Mouse (Mus musculus) heart, postnatal 25 days (tissue): ENCODE measurements at regions not wholly inside any gene's neighbourhood (a gene's known extent, or its start where the extent isn't known, plus 50 kb on each side); places are given as distances from the start of the nearest gene placed in this dataset.

ENCODE experiments used
- DNase-seq: peaks from one replicate; pipeline ENCODE4 v3.0.0; 2022; ENCODE audit warnings: low spot score
- intact Hi-C: fragments of 180-260 bp; cut with DNase I; formaldehyde crosslinking; loops from one replicate; pipeline ENCODE4 v1.15.1; 2025

DNA sequence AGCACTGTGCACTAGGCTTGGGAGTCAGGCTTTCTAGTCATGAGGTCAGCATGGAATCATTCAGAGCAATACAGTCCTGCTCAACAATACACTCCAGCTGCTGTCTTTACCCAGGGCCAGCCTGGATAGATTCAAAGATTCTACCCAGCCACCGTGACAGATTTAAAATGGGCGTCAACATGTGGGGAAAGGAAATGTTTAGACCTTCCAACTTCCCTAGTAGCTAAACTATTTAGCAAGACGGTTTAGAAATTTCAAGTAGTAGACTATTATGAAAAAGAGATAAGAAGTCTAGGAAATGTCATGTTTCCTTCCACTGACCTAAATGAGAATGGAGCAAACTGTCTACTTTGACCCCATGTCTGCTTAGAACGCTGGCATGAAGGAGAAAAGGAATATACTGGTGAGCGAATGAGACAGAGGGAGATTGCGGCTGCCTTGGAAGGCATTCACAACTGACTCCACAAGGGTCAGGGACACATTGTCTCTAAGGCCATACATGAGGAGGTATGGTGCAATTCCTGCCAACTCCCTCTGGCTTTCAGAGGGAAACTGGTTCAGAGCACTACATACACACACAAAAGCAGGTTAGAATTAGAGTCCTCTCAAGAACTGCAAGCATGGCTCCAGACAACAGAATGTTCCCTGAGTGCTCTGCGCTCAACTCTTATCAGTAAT lies 364.6 kb upstream of the Acvr2a start:
- intact Hi-C loops: no loop called here
- no peak for DNase-seq

DNA sequence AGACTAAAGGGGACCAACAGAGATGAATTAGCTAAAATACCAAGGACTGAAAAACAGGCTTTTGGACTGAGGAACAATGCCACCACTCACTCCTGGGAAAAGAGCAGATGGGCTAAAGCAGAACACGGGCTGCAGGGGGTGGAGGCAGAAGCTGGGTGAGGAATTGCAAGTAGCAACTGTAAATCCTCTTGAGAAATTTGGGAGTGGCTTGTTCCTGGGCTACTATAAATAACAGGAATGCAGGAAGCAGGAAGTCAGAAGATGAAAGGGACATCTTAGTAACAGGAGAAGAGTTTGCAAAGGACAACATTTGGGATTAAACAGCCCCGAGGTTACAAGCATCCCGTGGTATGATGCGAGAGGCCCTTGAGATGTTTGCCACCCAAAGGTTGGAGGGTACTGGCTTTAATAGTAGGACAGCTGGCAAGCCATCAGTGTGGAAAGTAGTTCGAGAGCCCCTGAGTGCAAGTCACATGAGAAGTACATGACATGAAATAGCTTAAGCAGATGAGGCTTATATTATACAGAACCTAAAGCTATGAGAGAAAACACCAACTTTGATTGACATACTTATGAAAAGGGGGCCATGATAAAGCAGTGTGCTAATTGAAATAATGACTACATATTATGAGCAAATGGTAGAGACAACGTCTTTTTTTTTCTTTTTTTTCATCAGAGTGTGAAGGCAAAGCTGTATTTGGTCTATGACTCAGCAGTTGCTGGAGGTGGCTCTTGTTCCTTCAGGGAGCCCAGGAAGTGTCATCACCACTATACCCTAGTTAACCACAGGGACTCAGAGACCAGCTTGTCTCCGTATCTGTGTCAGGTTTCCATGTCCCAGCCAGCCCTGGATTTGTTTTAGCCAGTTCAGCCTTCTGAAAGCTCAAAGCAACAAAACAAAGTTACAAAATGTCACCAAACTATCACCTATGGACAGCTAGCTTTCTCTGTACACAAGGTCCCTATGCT lies 357.6 kb upstream of the Acvr2a start:
- intact Hi-C loops: no loop called here
- DNase-seq: no peak

DNA sequence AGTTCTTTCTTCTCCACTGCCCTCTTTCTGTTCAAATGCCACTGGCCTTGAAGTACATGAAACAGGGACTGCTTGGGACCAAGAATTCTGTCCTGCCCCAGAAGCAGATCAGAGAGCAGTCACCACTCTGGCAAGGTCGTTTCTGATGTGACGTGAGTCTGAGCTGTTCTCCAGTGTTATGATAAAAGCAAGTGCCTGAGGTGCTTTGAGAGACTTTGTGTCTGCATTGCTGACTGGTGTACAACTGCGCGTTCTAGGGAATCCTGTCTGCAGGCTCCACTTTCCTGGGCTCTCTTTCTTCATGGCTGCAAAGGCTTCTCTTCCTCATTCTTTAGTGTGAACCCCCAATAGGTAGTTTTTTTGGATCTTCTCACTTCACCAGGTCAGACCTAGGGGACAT lies 356.8 kb upstream of the Acvr2a start:
- no peak for DNase-seq
- intact Hi-C loops: no loop called here

DNA sequence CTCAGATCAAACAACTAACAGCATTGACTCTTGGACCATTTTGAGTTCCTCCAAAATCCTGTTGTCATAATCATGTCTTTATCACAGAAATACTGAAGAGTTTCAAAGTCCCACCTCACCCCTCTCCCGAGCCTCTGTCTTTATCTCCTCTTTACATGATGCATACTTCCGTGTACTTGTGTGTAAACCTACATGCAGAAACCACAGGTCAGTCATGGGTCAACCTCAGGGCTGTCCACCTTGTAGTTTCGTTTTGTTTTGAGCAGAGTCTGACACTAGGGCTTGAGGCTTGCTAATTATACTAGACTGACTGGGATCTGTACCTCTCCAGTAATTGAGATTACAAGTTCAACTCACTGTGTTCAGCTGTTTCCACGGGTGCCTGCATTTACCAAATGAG lies 348.4 kb upstream of the Acvr2a start:
- DNase-seq: no peak
- intact Hi-C loops: no loop called here

DNA sequence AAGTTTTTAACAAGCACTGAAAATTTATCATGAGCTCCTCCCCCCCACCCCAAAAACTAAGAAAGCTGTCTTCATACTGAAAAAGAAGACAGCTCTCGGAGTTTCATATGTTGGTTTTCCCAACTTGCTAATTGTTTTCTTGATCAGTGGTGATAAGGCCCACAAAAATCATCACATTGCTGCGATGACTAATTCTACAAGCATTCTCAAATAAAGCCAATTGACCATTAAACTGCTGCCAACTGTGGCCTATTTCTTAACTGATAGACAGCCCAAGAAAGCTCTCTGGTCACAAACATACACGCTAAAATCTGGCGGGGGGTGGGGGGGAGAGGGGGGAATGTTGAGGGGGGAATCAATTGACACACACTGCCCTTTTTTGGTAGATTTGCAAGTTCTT lies 345.0 kb upstream of the Acvr2a start:
- DNase-seq: no peak
- intact Hi-C loops: loop anchor here (2.0 kb wide), 1 partner anchor 70 kb away; no protein-coding TSS in a partner anchor

DNA sequence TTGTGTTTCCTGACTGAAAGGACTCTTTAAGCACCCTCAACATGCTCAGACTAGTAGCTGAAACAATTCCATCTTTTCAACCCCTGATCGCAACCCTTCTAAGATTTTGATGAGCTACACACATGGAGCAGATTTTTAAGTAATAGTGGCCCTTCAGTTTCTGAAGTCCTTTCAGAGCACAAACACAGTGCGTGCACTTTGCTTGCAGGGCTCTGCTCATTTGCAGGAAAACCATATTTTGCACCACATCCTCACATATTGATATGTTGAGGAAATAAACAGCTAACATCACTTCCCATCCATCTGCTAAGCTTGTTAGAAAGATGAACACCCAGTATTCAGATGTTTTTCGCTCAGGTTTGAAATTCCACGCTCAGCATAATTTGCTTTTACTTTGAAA lies 344.6 kb upstream of the Acvr2a start:
- intact Hi-C loops: loop anchor here (2.0 kb wide), 1 partner anchor 69 kb away; no protein-coding TSS in a partner anchor
- DNase-seq: no peak

DNA sequence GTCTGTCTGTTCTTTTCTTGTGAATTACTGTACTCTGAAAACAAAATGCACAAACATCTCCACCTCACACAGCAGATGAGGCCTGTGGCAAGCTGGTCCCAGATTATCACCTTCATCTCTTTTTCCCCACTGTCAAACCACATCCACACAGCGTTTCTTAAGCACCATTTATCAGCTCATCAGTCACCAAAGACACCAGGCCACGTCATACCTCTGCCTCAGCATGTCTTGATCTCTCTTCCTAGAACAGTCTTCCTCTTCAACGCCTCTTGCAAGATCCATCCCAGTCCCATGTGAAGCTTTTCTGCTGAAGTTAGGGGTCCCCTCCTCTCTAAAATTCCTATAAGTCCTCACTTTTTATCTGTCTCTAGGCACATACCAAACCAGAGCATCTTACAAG lies 340.8 kb upstream of the Acvr2a start:
- intact Hi-C loops: loop anchor here (5.0 kb wide), 1 partner anchor 91 kb away; no protein-coding TSS in a partner anchor
- no peak for DNase-seq

DNA sequence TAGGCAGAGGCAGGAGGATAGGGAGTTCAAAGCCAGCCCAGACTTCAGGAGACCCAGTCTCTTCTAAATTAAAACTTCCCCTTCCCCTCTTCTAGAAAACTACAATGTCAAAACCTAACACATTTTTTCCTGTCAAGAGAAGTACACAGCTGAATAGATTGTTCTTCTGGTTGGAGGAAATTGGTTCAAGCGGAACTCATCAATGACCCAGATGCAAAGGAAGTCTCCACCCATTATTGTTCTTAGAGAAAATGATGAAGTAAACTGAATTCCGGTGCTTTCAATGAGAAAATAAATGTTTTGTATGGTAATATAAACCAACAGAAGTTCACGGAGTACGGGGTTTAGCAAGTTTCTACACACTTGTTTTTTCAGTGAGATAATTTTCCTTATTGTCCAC lies 339.3 kb upstream of the Acvr2a start:
- no peak for DNase-seq
- intact Hi-C loops: loop anchor here (5.0 kb wide), 2 partner anchors 92 to 142 kb away; no protein-coding TSS in a partner anchor

DNA sequence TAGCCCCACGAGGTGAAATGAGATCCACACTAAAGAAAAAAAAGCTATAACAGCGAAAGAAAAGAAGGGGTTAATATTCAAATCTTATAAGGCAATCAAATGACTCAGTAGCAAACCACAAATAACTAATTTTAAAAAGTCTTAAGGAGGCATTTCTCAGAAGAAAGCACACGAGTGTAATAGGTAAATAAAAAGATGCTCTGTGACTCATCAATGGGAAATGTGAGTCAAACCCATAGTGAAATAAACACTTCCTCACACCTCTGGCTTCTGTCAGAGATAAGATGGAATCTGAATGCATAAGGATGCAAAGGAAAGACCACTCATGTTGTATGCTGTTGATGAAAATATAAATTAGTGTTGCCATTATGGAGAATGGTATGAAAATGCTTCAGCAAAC lies 337.1 kb upstream of the Acvr2a start:
- no peak for DNase-seq
- intact Hi-C loops: loop anchor here (5.0 kb wide), 1 partner anchor 144 kb away; no protein-coding TSS in a partner anchor

DNA sequence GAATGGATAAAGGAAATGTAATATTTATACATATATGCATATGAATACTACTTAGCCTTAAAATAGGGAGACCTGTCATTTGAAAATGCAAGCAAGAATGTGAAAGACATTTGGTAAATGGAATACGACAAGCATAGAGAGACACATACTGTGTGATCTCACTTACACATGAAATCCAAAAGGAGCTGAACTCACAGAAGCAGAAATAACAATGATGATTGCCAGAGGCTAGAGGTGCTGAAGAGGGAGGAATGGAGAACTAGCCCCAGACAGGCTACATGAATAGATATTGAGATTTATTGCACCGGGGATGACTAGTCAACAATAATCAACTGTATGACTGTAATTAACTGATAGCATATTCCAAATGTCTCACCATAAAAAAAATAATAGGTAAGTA lies 336.6 kb upstream of the Acvr2a start:
- intact Hi-C loops: loop anchor here (5.0 kb wide), 1 partner anchor 145 kb away; no protein-coding TSS in a partner anchor

DNA sequence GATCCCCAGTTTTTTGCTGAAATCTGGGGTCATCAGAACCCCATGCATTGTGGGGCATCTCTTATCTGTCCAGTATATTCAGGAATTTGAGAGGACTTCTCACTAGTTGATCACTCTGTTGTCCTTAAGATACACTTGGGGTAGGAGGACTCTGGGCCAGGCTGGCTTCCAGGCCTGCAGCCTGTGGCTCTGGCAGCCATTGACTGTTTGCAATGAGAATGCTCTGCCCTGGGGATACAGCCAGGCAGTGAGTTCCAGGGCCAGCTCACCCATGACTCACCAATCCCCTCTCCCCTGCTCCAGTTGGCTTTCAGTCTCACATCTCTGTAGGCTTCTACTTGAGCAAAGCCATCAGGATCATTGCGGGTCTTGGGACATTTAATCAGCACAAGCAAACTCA lies 334.3 kb upstream of the Acvr2a start:
- DNase-seq: peak; percentile 12
- intact Hi-C loops: loop anchor here (5.0 kb wide), 1 partner anchor 147 kb away; no protein-coding TSS in a partner anchor

More for the DNA sequence above, 336.6 kb upstream of the Acvr2a start:
- DNase-seq: no peak

DNA sequence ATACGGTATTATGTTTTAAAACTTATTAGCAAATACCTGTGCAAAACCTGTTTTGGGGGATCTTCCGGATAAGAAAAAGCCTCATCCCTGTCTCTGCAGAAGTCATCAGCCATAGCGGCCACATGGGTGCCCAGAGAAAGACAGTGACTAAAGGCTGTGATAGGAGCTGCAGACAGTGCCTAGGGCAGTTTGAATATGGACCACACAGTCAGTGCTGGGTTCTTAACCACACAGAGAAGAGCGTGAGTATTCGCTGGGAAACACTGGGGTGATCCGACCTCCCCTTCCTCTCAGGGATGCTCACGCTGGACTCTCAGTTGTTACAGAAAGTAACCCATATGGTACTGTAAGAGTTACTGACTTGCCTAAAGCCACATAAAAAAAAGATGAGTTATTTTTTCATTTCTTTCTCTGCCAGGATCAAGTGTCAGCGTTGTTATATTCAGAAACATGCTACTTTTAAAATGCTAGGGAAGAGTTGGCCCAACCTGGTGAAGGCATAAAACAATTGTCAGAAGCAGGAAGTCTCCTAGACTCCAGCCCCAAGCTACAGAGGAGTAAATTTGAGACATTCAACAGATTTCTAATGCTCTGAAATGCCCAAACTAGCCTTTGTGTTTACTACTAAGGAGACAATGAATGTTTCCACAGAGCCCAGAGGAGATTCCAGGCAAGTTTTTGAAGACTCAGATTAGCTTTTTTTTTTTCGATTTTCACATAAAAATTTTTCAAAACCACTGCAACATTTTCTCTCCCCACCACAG lies 333.3 kb upstream of the Acvr2a start:
- no peak for DNase-seq
- intact Hi-C loops: no loop called here

DNA sequence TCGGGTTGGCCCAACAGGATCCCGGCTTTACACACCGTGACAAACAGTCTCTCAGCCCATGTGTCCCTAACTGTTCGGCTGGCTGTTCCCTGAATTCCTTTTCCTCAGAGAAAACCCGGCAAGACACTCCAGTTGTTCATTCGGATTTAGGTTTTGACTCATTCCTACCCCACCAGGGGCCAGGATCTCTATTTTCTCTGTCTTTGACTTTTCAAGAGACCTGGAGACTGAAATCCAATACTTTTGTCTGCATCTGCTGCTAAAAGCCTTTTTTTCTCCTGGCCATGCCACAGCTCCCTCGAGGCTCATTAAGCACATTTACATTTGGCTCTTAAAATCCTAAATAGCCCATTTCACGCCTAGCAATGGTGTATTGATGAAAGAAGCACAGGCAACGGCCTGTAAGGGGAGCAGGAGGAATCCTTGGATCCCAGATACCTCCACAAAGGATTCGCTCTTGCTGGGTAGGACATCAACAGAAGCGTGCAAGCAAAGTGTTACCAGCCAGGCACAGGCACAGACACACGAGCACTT lies 332.6 kb upstream of the Acvr2a start:
- intact Hi-C loops: no loop called here
- DNase-seq: no peak

DNA sequence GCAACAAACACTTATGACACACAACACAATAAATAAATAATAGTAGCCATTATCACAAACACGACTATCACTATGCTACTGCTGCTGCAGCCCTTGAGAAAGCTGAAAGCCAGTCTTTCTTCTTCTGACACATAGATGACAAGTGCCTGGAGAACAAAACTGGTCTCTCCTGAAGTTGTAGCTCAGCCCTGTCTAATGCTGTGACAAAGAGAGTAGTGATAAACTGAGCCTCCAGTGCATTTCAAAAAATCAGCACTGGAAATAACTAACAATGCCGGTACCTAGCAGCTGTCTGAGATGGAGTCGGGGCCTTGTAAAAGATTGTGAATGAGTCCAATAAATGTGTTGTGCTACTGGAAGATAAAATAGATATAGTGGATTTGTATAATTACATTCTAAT lies 320.3 kb upstream of the Acvr2a start:
- intact Hi-C loops: no loop called here
- DNase-seq: no peak

DNA sequence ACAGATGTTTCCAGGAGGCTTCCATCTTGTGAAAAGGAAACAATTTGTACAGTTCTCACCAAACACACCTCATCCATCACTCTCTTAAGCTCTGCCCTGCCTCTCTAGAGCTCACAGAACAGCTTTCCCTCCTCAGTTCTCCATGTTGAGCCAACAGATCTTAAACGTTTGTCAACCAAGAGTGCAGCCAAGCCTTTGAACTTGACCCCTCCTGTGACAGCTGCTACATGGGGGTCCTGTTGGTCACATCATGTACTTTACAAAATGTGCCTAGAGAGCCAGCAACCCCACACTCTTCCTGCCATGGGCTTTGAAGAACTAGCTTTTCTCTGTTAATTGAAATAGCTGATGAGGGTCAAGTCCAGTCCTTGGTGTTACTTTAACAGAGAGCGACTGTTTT lies 319.8 kb upstream of the Acvr2a start:
- DNase-seq: no peak
- intact Hi-C loops: no loop called here

DNA sequence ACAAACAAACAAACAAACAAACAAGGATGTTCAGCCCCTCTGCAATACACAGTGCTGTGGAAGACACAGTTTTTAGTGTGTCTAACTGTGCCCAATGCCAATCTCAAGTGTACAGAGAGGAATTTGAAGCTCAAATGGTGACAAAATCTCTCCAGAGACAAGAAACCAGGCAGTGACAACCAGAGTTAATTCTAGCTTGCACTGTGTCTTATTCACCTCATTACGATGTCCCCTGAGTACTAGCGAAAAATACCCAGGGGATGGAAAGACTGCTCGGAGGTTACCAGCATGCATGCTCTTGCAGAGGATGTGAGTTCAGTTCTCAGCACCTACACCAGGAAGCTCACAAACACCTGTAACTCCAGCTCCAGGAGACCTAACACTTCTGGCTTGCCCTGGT lies 319.3 kb upstream of the Acvr2a start:
- intact Hi-C loops: no loop called here
- DNase-seq: no peak

DNA sequence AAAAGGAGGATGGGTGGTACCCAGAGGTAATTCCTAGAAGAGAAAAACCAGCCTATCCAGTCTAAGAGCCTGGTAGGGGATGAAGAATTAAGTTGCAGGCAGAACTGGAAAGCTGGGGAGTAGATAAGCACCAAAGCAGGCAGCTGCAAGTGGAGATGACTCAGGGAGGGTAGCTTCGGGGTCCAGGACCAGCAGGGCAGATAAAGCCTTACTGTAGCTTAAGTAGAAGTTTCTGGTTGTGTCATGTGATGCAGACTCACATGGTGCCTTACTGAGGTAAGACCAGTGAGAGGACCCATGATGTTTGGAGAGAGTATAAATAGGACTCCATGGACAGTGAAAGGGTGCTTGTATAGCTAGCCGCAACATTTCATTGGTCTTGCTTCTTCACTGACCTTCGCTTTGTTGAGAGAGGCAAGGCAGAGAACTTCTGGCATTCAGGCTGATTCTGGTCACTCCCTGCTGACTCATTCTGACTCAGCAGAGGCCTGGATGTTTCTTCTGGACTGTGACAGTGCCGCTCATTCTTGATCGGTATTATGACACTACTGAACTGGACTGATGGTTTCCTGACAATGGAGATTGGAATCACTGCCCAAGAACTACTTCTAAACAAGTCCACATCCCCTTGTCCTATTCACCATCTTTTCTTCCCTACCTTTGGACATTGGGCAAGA lies 315.7 kb upstream of the Acvr2a start:
- no peak for DNase-seq
- intact Hi-C loops: no loop called here

DNA sequence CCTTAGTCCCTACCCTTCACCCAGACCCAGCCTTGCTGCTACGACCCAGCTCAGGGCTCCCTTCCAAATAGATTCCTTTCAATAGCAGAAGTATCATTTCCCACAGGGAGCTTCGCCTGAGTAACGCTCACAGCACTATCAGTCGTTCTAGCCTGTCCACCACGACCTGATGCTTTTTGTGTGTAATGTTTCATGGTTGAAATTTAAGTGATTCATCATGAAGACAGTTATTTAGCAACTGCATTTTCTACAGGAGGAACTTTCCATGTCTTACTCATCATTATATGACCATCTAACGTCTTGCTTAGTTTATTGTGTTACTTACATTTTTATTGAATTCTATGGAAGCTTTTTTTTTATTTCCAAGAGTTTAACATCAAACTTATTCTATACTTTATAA lies 314.5 kb upstream of the Acvr2a start:
- intact Hi-C loops: no loop called here
- DNase-seq: no peak

DNA sequence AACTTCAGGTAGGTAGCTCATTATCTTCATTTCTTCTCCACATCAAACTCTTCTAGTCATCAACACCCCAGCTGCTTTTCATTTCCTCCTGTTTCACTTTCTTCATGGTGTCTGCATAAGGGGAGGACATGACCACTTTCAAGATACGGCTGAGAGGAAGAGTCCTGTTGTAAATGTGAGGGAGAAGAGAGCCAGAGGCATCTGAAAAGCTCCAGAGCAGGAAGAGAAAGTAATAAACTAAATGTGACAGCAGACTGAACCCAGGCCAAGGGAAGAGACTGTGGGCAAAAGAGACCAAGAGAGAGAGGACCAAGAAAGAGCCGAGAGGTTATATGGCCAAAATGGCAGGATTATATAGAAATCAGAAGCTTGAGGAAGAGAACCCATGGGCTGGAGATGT lies 312.5 kb upstream of the Acvr2a start:
- DNase-seq: no peak
- intact Hi-C loops: no loop called here
